Mouse (Mus musculus) gastrocnemius, postnatal 10 days (tissue): Measurements from ENCODE around the gene B3galt1. TPM values are rescaled to one million over a fixed set of nuclear protein-coding genes. Genes with fewer than 3 reads are reported as not detected.

Source experiments
- DNase-seq: peaks from one replicate; pipeline ENCODE4 v3.0.0; 2021; ENCODE audit warnings: mixed read lengths
- microRNA-seq, 2 experiments: library from miRNA; unstranded; fragments of <30 nt; microRNA quantifications; one replicate each; pipeline ENCODE4 v1.2.0; 2021
- total RNA-seq, 2 experiments: library from RNA; stranded (reverse); gene quantifications; 2 replicates each; pipeline ENCODE4 v1.2.3; 2021

B3galt1 gene
- total RNA-seq, 2 experiments from 2014 or later = 3.1 to 4.4 TPM

DNA sequence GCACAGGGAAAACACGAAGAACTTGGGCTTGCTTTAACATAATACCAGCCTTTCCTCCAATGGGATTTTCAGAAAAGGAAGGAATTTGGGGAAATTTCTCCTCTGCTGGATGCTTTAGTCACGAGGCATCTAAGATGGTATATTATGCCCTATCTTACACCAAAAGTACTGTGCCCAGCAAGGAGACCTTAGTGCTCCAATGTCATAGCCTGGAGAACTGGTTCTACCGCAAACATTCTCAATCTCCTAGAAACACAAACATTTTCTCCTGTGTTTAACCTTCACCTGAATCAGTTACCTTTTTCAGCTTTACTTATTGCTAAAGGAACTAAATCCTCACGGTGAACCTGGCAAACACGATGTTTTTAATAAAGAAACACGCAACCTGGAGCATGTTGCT is 486.8 kb downstream of the B3galt1 start:
- DNase-seq = no peak

- DNase-seq = no peak
Observed at GRCm38 (mm10) chr2:68053243-68053642, 487.6 kb downstream of the B3galt1 start.

DNA sequence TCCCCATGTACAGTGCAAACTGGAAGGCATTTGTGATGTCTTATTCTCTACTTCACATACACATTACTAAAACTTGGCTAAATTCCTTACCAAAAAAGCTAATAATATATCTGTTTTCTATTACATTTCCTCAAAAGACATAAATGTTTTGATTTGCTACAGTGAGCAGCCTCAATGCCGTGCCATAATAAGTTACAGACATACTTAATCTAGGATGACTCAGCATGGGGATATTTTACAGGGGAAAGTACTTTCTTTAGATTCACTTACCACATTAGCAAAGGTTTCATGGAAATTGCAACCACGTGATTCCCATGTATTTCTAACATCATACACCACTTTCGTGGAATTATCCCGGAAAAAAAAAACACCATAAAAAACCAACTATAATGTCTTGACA is 495.7 kb downstream of the B3galt1 start:
- no peak for DNase-seq

GRCm38 (mm10) chr2:68079426-68080360 is 514.0 kb downstream of the B3galt1 start:
- no peak for DNase-seq

GRCm38 (mm10) chr2:68080872-68081280 is 515.2 kb downstream of the B3galt1 start:
- no peak for DNase-seq

GRCm38 (mm10) chr2:68084483-68084882 is 518.8 kb downstream of the B3galt1 start:
- DNase-seq = no peak

GRCm38 (mm10) chr2:68086101-68086500 is 520.4 kb downstream of the B3galt1 start:
- DNase-seq = no peak

DNA sequence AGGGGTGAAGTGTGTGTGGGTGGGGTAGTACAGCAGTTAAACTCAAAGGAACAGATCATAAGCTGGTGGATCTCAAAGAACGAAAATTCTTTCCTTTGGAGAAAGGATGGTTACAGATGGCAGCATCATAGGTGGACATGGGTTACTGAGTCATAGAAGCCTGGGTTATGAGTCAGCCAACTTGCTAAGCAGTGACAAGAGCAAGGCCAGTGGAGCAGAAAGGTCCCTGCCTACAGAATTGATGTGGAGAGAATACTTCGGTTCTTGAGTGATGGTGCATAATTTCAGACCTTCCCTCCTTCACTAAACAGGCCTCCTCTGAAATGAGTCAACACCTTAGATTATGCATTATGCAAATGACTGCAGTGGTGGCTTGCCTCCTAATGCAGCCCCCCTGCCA is 525.9 kb downstream of the B3galt1 start:
- DNase-seq = no peak

DNA sequence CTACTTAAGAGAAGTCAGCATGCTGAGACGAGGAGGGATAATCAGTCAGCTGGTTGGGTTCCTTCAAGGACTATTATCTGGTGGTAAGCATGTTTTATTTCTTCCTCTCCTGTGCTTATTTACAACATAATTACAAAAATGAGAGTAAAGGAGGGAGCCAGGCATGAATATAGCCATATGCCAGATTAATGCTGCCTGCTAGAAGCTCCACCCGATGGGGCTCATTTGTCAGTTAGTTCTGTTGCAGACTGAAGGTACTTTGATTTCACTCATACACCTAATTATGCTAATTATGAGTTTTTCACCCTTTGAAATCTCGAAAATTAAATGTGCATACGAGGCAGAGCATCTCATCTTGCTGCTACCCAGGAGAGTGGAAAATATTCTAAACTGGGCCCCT is 539.0 kb downstream of the B3galt1 start:
- no peak for DNase-seq

DNA sequence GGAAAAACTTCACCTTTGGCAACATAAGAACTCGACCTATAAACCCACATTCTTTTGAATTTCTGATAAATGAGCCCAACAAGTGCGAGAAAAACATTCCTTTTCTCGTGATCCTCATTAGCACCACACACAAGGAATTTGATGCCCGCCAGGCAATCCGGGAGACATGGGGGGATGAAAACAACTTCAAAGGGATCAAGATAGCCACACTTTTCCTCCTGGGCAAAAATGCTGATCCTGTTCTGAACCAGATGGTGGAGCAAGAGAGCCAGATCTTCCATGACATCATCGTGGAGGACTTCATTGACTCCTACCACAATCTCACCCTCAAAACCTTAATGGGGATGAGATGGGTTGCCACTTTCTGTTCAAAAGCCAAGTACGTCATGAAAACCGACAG is 552.4 kb downstream of the B3galt1 start:
- no peak for DNase-seq

- DNase-seq = no peak
Observed at GRCm38 (mm10) chr2:68124751-68125150, 559.1 kb downstream of the B3galt1 start.

GRCm38 (mm10) chr2:68141094-68141493 is 575.4 kb downstream of the B3galt1 start:
- no peak for DNase-seq

DNA sequence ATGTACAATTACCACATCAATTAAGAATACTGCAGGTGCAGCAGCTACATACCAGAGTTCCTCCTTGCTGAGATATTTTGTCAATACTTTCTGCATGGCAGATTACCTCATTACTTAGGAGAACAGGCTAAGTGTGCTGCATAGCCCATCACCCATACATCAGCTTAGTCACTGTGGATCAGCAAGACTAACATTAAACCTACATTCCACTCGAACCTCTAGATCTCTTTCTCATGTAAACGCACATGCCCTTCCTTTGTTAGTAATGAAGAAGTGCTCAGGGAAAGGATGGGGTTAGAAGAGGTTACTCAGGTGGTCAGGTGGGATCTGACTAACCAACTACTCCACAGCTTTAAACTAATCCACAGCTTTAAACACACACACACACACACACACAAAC is 577.6 kb downstream of the B3galt1 start:
- no peak for DNase-seq

- DNase-seq = no peak
Observed at GRCm38 (mm10) chr2:68159751-68160150, 594.1 kb downstream of the B3galt1 start.

GRCm38 (mm10) chr2:68160566-68160965 is 594.9 kb downstream of the B3galt1 start:
- DNase-seq = no peak

DNA sequence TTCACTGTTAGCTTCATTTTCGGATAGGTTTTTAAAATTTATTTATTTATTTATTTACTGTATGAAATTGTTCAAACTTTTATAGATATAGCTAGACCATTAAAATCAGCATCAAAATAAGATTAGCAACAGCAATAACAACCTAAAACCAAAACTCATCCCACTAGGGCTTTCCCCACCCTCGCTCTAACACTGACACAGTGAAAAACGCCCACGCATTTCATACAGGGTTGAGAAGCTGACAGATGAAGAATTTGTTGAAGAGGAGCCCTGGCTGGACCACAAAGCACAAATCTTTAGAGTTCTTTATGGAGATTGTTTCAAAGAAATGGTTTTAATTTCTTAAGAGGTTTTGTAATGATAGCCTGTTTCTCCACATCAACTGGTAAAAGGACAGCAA is 596.3 kb downstream of the B3galt1 start:
- no peak for DNase-seq

DNA sequence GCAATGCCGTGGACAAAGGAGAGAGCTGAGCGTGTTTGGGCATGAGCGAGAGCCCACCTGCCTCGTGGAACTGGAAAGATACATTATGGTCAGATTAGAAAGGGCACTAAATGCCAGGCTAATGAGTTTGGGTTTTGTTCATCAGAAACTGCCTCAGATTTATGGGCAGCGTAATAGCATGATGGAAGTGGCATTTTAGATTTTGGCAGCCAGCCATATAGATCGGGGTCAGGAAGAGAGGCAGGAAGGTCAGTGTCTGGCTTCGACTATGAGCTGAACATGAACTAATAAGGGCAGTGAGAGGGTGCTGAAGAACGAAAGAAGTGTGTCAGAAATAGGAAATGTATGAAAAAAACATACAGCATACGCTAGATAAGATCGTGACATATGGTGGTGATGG is 605.6 kb downstream of the B3galt1 start:
- DNase-seq = no peak

Small RNA genes lying within 50 kb of the gene (microRNA-seq; reads per million reads assigned to microRNA genes)
- gene Mir6335 (0 reads per million in 2 experiments), gene Mir7224 (0.25 to 0.64 reads per million in 2 experiments)

Other genes with a start within 250 kb of the B3galt1 start
- gene Gm21830, start 152.1 kb upstream of the B3galt1 start, total RNA-seq = not detected
- gene Gm26727, start 132.7 kb upstream of the B3galt1 start, total RNA-seq = not detected
- gene Xirp2, start 119.9 kb upstream of the B3galt1 start, total RNA-seq = 100 to 1,000 TPM; 286 to 322 TPM